Mouse (Mus musculus) megakaryocyte, adult 5-6 weeks (primary cell): ENCODE data around the gene Slc6a4. TPM values are rescaled to one million over a fixed set of nuclear protein-coding genes. Genes with fewer than 3 reads are reported as not detected.
A peak's percentile ranks its signal among the peaks of the same experiment; 100 is the strongest.

Source experiments
- ATAC-seq: 2 replicates; pipeline ENCODE4 v1.8.0; 2016; ENCODE audit warnings: mild to moderate bottlenecking, inconsistent platforms; ENCODE audit not compliant: poor library complexity, severe bottlenecking
- total RNA-seq, 2 experiments: library from RNA; stranded (forward) in 1 of 2; stranded (reverse) in 1 of 2; fragments of 153-499, 151-499 nt in 1 of 2; fragments of 221-1000, 200-1000 nt in 1 of 2; gene quantifications; 2 replicates each; pipeline versions ENCODE4 v1.2.3 to v1.2.4; 2015 to 2017

Slc6a4 gene
- total RNA-seq (2015) = 0.49 and 0.64 TPM in 2 replicates
- total RNA-seq (2017) = 0.41 and 0.70 TPM in 2 replicates

- peak; percentile 31 for ATAC-seq
Observed at GRCm38 (mm10) chr11:76997916-76998704, at the start of gene Slc6a4. Gene Slc6a4 (plus strand): TSS chr11:76998603.

- no peak for ATAC-seq
Observed at GRCm38 (mm10) chr11:76953536-76953935, 44.9 kb upstream of the Slc6a4 start.

DNA sequence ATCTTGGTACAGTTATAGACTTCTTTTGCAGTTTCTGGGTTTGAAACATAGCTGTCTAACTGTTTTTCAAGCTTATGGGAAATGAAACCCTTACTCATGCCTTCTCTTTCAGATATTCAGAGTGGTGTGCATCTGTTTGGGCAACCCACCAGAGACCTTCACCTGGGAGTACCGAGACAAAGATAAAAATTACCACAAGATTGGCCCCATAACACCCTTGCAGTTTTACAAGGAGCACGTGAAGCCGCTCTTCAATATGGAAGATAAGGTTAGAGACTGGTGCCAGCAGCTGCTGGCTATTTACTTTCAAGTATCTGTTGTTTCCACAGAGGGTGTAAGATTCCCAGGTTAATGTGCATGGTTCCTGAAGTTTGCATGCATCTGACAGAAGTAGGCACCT is 32.7 kb upstream of the Slc6a4 start:
- no peak for ATAC-seq

DNA sequence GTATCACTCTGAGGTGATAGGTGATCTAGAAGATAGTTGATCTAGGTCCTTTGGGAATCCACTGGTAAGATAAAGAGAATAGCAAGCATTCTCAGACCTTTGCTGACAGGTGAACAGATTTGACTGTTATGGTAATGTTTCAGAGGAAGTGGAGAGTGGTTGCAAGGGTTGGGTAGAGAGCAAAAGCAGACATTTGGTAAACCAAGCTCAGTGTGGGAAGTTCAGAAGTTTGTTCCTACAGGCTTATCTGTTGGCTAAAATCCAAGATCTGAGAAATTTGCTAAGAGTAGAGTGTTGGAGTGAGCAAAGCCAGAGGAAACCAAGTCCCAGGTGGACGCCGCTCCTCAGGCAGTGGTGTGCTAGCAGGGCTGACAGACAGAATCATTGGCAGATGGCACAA is 28.1 kb upstream of the Slc6a4 start:
- no peak for ATAC-seq

DNA sequence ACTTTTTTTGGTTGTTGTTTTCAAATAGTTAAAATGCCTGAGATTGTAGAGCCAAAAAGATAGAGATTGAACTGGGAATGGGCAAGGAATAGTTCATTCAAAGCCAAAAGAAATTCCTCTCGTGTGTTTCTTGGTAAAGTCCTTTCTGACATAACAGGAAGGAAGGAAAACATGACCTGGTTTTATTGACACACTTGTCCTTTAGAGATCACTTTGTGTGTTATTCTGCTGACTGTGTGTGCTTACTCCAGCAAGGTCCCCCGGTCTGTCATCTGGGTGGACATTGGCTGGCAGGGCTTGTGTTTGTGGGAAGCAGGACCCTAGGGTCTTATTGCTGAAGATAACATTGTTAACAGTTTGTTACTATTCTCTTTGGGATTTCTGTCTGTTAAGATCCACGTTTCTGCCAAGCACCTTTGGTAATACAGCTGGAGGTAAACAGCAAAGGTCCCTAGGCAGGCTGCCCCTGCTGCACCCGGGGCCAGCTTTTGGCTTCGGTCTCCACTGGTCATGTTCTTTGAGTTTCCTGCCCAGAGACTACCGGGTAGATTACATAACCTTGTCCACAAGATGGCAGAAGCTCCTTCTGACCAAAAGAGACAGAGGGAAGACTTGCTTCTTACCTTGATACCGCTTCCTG is 23.6 kb upstream of the Slc6a4 start:
- peak; percentile 47; the same call in 1 of the 2 replicates for ATAC-seq

GRCm38 (mm10) chr11:76981570-76982141 is 16.7 kb upstream of the Slc6a4 start:
- ATAC-seq = no peak

DNA sequence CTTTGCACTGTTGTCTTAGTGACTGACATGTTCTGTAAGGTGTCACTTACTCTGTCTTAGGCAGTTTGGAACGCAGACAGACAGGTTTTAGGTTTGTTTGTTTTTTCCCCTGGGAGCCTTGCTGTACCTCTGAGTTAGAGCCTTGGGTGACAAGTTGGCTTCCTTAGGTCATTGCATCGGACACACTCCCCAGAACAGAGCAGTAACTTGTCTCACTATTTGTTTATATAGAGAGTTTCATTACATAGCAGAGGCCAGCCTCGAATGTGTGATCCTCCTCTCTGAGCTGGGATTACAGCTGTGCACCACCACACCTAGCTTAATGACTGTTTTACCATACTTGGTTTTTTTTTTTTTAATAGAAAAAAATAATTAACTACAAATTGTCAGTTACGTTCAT is 16.0 kb upstream of the Slc6a4 start:
- no peak for ATAC-seq

- ATAC-seq = no peak
Observed at GRCm38 (mm10) chr11:76983641-76984040, 14.8 kb upstream of the Slc6a4 start.

DNA sequence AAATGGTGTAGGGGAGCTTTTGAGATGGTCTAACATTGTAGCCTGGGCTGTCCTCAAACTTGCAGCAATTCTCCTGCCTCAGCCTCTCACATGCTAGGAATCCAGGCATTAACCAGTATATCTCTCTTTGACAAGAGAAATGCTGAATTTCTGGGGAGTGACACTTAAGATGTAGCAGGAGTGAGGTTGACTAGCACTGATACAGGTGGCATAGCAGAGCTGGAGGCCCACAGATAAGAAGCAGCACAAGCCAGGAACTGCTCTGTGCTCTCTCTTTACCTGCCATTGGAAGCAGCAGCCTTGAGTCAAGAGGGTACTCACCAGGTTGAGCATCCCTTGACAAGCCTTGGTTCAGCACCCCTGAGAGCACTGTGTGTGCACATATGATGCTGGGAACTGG is 14.2 kb upstream of the Slc6a4 start:
- no peak for ATAC-seq

- peak; percentile 43 for ATAC-seq
Observed at GRCm38 (mm10) chr11:76990839-76991238, 7.6 kb upstream of the Slc6a4 start.

GRCm38 (mm10) chr11:76992886-76993285 is 5.5 kb upstream of the Slc6a4 start:
- peak; percentile 78 for ATAC-seq

DNA sequence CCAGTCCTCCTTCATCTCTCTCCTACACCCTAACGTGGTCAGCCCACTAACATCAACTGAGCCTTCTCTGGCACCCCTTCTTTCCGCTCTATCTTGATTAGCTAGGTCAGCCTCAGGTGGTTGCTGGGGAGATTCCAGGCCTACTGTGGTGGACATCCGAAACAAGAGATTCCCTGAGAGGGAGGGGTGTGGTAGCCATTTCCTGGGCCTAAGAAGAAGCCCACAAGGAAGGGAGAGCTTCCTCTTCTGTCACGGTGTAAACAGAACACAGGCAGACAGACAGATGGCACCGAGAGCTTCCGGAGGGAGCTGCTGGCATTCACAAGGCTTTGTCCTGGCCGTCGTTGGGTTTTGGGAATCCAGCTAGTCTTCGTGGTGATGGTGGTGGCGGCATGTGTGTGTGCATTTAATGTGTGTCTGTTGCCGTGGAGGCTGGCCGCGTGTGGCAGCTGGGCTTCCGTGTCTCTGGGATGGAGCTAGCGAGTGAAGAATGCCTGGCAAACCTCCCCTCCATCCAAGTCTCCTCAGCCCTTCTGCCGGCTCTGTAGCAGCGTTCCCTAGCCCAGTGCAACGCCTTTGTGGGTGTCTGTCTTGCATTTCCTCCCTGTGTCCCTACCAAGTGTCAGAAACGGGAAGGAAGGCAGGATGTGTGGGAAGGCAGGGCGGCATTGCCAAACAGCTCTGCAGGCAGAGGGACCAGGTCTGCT is 2.3 kb upstream of the Slc6a4 start:
- ATAC-seq = peak; percentile 37

DNA sequence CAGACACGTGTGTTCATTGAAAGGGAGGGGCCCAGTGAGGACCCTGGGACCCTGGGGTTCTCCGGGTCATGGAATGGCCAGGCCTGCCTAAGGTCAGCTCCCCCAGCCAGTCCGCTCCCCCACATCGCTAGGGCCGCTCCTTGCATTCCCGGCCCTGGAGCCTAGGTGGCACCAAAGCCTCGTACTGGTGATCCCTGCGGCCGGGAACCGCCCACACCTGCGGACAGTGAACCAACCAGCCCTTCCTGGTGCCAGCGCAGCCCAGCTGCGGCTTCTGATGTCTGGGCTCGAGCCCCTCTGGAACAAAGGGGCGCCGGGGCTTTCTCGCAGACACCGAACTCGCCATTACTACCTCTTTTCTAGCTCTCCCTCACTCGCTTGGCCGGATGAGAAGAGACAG is 1.1 kb upstream of the Slc6a4 start:
- peak; percentile 80 for ATAC-seq

- ATAC-seq = no peak
Observed at GRCm38 (mm10) chr11:76998705-76999226, 363 bp downstream of the Slc6a4 start.

GRCm38 (mm10) chr11:77000741-77001140 is 2.3 kb downstream of the Slc6a4 start:
- ATAC-seq = no peak

GRCm38 (mm10) chr11:77002361-77002760 is 4.0 kb downstream of the Slc6a4 start:
- ATAC-seq = no peak

- ATAC-seq = no peak
Observed at GRCm38 (mm10) chr11:77005881-77006280, 7.5 kb downstream of the Slc6a4 start.

- no peak for ATAC-seq
Observed at GRCm38 (mm10) chr11:77006616-77007015, 8.2 kb downstream of the Slc6a4 start.

- no peak for ATAC-seq
Observed at GRCm38 (mm10) chr11:77009069-77010025, 10.9 kb downstream of the Slc6a4 start.
